Mouse (Mus musculus) heart, adult 2 months (tissue): ENCODE results near the gene Atrip.

Experiments
- CTCF ChIP-seq: fragments of 200-600 bp; IDR thresholded peaks from 2 replicates; pipeline ENCODE4 v1.8.1; 2022; ENCODE audit warnings: antibody characterized with exemption, mild to moderate bottlenecking, moderate library complexity
- EP300 ChIP-seq: fragments of 200-500 bp; IDR thresholded peaks from 2 replicates; pipeline ENCODE4 v1.6.1; 2011; ENCODE audit warnings: low read depth, low read length, control low read depth; ENCODE audit not compliant: insufficient read depth
- POLR2A ChIP-seq: fragments of 200-500 bp; IDR thresholded peaks from 2 replicates; pipeline ENCODE4 v1.6.1; 2011; ENCODE audit warnings: mild to moderate bottlenecking, low read depth, low read length, control low read depth; ENCODE audit not compliant: insufficient read depth

DNA sequence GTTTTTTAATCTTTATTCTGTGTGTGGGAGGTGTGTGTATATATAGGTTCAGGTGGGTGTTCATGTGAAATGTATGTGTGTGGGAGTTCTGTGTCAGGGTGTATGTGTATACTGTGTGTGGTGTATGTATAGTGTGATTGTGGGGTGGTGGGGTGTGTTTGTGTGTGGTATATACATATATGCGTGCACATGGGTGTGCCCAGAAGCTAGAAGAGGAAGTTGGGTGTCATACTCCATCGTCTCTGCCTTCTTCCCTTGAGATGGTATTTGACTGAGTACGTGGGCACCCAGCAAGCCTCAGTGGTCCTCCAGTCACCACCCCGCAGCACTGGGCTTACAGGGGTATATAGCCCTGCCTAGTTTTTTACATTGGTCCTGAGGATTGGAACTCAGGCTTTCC is 52.5 kb downstream of the Atrip start:
- TF ChIP-seq CTCF (no peak), POLR2A (no peak), EP300 (no peak)
